Mouse (Mus musculus) ES-E14 (cell line): ENCODE measurements around the gene Agbl5.

Source experiments
- HCFC1 ChIP-seq: IDR thresholded peaks from 2 replicates; pipeline ENCODE4 v1.6.1; 2012; ENCODE audit warnings: low read length, inconsistent platforms, borderline replicate concordance; ENCODE audit not compliant: insufficient read depth
- ZC3H11A ChIP-seq: IDR thresholded peaks from 2 replicates; pipeline ENCODE4 v1.6.1; 2012; ENCODE audit warnings: low read depth, mild to moderate bottlenecking, inconsistent platforms, low read length, borderline replicate concordance

- TF ChIP-seq HCFC1, result no peak
- TF ChIP-seq ZC3H11A, result no peak
These were observed 41.6 kb downstream of the Agbl5 start for GRCm38 (mm10) chr5:30930121-30930520.
